Mouse (Mus musculus) neutrophil, adult 5-6 weeks (primary cell): ENCODE measurements around the gene Caln1. TPM values are rescaled to one million over a fixed set of nuclear protein-coding genes. Genes with fewer than 3 reads are reported as not detected.
"Not testable (repeated sequence)": the region's sequence is repeated elsewhere in the genome, so short reads cannot be mapped to it uniquely, and the experiment has no call there.

Experiments
- ATAC-seq: fragments of 151-379, 151-347 bp; 2 replicates; pipeline ENCODE4 v1.8.0; 2017; ENCODE audit warnings: mild to moderate bottlenecking, moderate TSS enrichment; ENCODE audit not compliant: insufficient number of reproducible peaks, poor library complexity, low FRiP score, severe bottlenecking; ENCODE audit errors: extremely low read depth
- total RNA-seq: library from RNA; stranded (forward); fragments of 200-1000 nt; gene quantifications from 2 replicates; pipeline ENCODE4 v1.2.3, GENCODE M21; 2017

Gene Caln1
- total RNA-seq, 1 experiment from 2014 or later, result not detected

DNA sequence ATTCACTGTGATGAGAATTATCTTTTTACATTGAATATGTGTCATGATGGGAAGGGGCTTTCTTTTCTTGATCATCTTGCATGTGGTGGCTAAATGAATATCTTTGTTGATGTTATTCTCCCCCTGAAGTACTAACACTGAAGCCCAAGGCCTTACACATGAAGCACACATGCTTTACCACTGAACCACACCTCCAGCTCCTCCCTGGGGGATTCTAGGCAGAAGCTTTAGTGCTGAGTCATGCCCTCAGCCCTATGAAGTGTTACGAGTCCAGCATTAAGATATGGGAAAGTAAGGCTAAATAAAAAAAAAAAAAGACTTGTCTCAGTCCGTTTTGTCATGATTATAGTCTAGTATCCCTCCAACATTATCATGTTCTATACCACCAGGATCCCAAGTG is 272.6 kb downstream of the Caln1 start:
- no peak for ATAC-seq

DNA sequence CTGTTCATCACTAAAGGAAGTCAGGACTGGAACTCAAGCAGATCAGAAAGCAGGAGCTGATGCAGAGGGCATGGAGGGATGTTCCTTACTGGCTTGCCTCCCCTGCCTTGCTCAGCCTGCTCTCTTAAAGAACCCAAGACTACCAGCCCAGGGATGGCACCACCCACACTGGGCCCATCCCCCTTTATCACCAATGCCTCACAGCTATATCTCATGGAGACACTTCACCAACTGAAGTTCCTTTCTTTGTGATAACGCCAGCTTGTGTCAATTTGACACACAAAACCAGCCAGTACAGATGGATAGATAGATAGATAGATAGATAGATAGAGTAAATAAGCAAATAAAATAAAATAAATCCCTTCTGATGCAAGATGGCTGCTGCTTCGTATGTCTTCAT is 276.9 kb downstream of the Caln1 start:
- not testable (repeated sequence) for ATAC-seq

DNA sequence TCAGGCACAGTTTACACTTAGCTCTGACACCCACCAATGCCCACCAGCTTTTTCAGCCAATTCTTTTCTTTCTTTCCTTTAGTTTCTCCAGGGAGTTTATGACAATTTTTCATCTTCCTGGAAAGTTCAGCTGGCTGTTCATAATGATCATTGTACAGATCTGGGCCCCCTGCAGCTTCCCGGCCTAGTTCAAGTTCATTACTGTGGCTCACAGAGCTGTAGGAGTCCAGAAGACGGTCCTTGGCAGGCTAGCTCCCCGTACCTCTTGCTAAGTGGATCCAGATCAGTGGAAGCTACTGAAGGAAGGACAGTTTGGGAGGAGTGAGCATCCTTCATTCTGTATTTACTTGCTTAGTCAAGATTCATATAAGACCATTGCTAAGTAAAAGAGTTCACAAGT is 288.9 kb downstream of the Caln1 start:
- ATAC-seq, result no peak

DNA sequence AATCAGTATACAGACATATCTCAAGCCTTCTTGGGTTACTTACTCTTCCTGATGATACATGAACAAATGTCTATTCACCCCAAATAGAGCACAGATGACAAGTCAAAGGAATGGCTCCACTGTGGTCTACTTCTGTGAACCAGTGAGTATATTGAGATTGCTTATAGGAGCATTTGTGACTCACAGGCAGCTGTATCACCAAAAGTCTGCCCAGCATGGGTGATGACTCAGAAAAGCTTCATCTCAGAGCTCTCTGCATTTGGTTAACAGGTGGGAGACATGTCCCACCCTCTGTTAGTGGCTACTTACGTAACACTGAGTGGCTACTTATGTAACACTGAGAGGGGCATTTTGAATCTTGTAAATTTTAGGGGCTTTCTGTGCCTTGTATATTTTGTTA is 296.8 kb downstream of the Caln1 start:
- no peak for ATAC-seq

DNA sequence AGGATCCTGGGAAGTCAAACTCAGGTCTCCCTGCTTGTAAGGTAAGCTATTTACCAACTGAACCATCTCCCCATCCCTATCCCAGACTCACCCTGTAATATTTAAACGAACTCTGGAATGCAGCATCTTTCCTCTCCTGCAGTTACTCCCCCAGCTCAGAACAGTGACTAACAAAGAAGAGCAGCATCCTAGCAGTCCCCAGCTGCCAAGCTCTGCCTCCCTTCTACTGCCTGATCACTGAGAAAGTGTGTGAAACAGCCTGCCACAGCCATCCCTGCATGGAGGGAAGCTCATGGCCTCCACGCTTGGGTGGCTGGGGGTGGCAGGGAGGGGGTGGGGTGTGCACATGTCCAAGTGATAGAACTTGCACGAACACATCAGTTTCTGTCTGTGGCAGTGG is 303.3 kb downstream of the Caln1 start:
- ATAC-seq, result no peak

DNA sequence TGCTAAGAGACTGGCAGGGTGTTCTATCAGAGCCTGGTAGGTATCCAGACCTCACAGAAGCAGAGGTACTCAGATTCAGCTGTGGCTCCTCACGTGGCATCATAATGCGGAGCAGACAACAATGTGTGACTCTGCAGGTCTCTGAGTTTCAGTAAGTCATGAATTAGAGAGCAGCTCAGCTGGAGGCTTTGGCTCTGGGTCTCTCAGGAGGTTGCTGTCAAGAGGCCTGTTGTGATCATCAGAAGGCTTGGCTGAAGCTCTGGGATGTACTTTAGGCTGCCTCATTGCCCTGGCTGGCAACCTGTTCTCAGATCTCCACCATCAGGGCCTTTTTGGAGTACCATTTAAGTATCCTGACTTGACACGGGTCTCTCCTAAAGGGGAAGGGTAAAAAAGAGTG is 303.8 kb downstream of the Caln1 start:
- no peak for ATAC-seq

DNA sequence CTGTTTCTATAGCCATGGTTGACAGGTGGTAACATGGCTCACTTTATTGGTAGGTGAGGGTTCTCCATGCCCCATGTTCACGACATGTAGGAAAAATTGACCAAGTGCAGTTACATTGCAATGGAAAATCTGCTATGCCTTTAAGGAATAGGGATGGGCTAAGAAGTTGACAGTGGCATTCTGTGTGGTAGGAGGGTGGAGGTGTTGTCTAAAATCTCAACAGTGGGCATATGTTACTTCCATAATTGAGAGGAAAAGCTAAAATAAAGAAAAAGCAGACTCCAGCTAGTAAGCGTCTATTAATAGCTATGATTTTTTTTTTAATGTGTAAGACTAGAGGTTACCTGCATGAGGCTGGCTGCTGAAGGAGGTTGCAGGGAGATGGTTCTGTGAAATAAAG is 308.6 kb downstream of the Caln1 start:
- no peak for ATAC-seq

DNA sequence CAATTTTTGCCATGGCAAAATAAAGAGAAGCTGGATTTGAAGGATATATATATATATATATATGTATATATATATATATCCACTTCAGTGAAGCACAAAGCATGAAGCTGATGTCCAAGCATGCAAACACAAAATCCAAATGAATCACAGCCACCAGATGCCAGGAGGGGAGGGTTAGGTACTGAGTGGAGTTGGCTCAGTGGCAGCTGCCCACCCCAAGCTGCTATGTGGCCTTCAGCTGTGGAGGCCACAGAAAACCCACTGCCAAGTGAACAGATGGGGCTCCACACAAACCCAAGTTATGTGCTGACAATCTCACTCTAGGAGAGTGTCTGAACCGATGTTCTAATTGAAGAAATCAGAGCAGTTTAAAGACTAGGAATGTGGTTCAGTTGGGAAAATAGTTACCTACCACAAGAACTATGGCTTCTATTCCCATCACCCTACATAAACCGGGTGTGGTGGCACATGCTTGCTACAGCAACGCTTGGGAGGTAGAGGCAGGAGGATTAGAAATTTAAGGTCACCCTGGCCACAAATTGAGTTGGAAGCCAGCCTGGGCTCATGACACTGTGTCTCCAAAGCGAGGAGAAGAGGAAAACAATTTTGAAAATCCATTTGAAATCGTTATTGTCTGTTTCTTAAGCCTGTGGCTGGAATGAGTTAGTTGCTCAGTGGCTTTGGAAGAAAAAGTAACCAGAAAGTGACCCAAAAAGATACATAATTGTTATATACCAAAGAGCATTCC is 316.8 kb downstream of the Caln1 start:
- ATAC-seq, result no peak

DNA sequence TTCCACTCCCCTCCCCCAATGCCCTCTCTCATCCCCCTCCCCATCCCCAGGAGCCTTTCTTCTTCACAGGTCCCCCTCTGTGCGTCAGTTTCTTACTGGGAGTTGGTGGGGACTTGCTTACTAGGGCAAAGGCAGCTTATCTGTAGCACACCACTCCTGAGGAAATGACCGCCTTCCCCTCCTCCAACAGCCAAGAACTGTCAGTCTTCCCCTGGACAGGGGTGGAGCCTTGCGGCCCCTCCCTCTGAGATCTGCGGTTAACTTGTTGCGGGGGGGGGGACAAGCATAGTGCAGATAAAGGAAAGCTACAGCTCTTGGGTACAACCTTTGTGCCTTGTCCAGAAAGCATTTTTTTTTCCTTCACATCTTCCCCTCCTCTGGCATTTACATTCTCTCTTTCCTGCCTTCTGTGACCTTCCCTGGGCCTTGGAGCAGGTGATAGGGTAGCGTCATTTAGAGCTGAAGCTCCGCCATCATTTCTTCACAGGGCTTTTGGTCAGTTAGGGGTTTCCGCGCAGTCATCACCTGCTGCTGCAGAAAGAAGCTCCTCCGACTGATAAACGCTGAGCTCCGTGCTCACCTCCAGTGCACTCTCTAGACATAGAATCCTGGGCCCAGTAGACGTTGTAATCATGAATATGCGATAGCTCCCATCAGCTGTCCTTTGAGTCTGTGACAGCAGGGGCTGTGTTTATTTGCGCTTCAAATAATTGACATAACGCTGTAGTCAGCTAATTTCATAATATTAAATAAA is 319.3 kb downstream of the Caln1 start:
- no peak for ATAC-seq

DNA sequence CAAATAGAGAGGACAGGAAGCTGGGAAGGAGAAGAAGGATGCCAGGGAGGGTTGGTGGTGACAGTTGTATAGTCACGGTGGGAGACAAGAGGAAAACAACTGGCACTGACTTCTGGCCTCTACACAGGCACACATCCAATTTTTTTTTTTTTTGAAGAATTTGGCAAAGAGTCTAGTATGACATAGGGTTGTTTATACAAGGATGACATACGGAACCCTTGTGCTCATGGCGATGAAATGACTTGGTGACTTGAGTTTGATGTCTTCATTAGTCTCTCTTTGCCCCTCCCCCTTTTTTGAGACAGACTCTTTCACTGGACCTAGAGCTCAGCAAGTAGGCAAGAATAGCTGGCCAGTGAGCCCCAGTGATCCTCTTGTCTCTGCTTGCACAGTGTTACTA is 322.1 kb downstream of the Caln1 start:
- no peak for ATAC-seq

DNA sequence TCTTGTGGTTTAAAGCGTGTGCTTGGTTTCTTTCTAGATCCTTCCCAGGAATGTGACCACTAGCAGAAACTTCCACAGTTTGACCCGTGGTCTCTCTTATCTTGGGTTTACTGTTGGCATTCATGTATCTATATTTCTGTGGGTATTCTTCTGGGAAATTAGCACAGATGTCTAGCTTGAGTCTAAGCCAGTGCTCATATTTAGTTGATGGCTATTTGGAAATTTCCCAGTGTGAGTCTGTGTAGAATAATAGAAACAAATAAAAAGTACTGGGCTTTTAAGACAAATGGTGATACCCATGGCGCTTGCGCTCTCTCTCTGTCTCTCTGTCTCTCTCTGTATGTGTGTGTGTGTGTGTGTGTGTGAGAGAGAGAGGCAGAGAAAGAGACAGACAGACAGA is 330.2 kb downstream of the Caln1 start:
- ATAC-seq, result no peak

DNA sequence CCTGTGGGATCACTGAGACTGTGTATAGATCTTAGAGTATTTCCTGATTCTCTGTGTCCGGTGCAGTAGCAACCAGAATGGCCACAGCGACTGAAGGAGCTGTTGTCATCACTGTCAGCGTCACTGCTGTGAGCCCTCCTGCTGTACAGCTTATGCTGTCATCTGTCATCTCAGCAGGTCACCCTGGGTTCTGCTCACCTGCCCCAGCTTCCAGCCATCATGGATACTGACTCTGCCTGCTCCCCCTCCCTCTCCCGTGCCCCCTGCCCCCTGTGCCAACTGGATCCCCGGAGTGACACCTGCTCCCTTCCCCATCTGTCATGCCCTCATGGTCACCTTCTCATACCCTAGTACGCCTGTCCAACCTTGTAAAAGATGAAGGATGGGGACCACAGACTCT is 332.5 kb downstream of the Caln1 start:
- ATAC-seq, result no peak

DNA sequence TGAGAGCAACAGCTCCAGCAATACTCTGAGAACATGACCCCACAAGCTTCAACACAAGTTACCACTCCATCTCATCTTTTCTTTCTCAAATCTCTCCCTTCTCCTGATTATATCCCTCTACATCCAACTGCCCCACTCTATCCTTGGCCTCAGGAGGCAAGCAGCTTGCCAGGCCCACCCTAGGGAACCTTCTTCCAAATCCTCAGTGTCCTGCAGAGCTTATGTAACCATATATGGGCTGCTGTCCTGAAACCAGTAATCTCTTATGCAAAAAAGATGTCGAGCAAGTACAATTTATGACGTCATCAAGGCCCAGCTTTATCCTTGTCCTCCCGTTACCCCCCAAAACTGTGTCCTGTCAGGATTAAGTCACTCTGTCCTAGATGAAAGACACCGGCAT is 333.1 kb downstream of the Caln1 start:
- ATAC-seq, result no peak

DNA sequence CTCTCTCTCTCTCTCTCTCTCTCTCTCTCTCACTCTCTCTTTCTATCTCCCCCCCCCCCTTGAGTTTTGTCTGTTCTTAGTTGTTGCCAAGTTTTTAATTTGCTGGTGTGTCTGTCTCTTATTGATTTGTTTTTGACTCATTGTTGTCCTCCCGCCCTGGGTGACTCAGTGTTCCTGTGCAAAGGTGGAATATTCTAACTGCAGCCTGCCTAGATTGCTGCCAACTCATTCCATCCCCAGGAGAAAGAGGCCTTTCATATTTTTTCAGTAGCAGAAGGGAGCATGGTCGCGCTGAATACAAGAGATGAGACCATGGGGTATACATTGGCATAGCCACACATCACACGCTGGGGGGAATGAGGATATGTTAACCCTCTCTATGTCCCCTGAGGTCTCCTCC is 335.6 kb downstream of the Caln1 start:
- no peak for ATAC-seq

DNA sequence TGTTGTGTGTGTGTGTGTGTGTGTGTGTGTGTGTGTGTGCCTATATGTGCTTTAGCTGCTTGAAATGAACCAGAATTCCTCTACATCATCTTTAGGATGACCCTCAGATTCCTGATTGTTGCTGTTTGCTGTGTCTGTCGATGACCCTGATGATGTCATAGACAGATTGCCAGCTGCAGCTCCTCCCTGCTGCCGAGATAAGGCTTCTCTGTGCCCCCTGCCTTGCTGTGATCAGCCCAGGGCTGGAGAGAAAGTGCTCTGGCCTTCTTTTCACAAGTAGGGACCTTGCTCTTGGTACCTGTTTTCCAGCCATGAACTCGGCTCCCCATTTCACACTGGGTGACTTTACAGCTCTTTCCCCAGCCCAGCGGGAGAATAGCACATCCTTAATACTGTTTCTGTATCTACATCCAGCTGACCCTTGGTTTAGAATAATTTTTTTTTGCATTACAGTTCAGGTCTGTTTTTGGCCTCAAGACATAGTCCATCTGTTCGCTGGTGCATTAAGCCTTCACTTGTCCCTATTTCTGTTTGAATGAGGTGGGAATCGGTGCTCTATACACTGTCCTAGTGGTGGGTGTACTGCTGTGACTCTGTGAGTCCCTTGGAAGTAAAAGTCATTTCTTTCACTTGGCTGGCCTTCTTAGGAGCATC is 337.1 kb downstream of the Caln1 start:
- no peak for ATAC-seq

DNA sequence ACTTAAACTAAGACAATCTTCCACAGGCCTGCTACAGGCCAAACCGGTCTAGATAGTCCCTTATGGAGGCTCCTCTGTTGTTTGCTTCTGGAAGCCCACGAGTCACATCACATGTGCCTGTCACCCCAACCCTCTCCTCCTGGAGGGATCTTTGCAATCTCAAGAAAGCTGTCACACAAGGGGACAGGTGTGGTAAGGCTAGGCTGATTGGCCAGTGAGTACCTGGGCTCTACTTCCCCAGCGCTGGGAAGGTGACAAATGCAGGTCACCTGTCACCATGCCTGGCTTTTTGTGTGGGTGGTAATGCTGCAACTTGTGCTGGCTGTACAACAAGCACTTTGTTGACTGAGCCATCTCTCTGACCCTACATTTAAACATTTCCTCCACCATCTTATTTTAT is 338.5 kb downstream of the Caln1 start:
- no peak for ATAC-seq

DNA sequence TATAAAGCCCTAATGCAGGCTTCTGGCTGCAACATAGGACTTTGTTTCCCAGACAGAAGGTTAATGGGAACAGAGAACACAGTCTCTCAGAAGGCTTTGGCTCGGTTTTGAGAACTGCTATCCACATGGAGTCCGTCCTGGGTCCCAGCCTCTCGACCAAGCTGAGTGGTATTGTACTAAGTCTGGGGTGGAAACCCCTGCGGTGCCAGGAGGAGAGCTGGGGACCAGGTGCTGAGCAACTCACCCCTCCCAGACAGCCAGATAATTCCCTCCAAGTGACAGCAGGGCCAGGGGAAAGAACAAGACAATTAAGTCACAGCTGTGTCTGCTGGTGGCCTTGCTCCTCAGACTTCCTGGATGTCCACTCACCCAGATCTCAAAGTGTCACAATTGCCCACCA is 339.4 kb downstream of the Caln1 start:
- no peak for ATAC-seq

DNA sequence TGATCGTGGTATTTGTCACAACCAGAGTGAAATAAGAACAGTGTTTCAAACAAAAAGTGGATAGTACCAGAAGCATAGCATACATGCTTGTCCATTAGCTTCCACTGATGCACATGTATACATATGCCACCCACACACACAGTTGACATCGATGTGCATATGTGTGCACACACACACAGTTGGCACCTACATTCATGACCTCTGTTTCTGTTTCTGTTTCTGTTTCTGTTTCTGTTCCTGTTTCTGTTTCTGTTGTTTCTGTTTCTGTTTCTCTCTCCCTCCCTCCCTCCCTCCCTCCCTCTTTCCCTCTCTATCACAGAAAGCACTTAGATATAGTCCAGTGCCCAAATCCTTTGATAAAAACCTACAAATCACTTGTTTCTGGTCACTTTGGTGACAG is 342.4 kb downstream of the Caln1 start:
- no peak for ATAC-seq

DNA sequence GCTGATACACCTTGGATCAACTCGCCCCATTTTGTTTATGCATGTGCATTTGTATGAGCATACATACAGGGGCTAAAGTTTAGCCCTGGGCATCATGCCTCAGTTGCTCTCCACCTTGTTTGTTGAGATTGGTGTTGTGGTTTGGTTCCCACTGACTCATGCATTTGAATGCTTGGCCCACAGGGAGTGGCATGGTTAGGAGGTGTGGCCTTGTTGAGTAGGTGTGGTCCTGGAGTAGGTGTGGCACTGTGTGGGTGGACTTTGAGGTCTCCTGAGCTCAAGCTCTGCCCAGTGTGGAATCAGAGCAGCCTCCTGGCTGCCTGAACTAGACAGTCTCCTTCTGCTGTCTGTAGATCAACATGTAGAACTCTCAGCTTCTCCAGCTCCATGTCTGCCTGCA is 343.0 kb downstream of the Caln1 start:
- ATAC-seq, result no peak

DNA sequence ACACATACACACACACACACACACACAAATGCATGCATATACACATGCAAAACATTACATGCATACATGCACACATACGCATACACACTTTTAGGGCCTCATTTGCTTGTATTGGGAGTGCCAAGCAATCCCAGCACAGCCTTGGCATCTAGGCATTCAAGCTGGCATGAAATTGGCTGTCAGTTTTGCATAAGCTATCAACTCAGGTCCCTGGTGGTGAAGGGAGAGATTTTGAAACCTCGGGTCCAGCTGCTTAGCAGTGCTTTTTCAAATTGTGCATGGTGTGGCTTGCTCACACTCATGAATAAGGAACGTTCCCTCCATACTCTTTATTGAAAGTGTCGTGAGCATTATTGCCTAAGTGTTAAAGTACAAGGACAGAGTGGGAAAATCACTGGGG is 345.9 kb downstream of the Caln1 start:
- no peak for ATAC-seq
